Mouse (Mus musculus): ENCODE measurements around the gene Gng12.

GRCm38 (mm10) chr6:66893950-66894349 lies 2.2 kb upstream of the Gng12 start:
- TF ChIP-seq POLR2A (IDR thresholded peaks at IDR 0.05; ENCODE audit: low read depth, low read length), result no peak
- TF ChIP-seq CTCF (IDR thresholded peaks at IDR 0.05; ENCODE audit: borderline replicate concordance, insufficient read depth, low read length), result no peak
